Mouse (Mus musculus) splenic B cell, adult 2 months (primary cell): ENCODE measurements at regions not wholly inside any gene's neighbourhood (a gene's known extent, or its start where the extent isn't known, plus 50 kb on each side); places are given as distances from the start of the nearest gene placed in this dataset.
A peak's percentile ranks its signal among the peaks of the same experiment; 100 is the strongest.

Experiments
- DNase-seq: peaks from one replicate; pipeline ENCODE4 v3.0.0-alpha.2; 2011; ENCODE audit warnings: low read depth, low spot score
- H3K27me3 ChIP-seq: 2 replicates; pipeline ENCODE4 v1.6.1; 2012; ENCODE audit warnings: mild to moderate bottlenecking, low read length, moderate library complexity, mixed read lengths; ENCODE audit not compliant: control insufficient read depth, poor library complexity, insufficient read depth, severe bottlenecking
- H3K36me3 ChIP-seq: 2 replicates; pipeline ENCODE4 v1.6.1; 2012; ENCODE audit warnings: mild to moderate bottlenecking, low read length, moderate library complexity, mixed read lengths; ENCODE audit not compliant: control insufficient read depth, poor library complexity, insufficient read depth, severe bottlenecking

DNA sequence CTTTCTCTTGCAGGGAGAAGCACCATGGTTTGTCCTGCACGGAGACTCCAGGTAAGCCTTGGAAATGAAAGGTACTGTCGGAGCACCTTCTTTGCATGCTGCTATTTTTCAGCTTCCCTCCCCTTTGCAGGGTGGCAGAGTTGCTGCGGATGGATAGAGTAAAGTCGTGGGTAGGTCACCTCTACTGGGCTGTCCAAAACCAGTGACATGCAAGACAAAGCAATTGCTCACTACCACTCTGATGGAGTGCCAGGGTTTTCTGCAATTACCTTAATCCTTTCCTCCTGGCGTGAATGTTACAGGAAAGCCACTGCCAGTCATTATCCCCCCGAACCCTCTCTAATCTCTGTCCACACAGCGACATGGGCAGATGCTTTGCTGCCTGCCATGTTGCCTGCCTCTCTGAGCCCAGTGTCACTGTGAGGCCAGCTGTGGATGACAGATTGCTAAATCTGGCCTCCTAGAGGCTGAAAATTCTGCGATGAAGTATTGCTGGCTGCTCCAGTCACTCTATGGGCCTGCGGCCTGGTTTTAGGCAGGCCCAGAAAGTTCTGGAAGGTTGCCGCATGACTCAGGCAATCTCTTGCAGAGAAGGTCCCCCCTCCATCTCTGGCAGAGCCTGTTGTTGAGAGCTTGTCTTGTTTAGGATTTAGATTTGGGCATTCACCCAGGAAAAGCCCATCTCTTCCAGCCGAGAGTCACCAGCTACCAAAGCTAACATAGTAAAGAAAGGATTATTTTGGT, 54.1 kb upstream of the Sod3 start:
- DNase-seq, result no peak
- Histone ChIP-seq H3K36me3 (no peaks in the 10 kb centered on the region), H3K27me3 (no peaks in the 10 kb centered on the region)

DNA sequence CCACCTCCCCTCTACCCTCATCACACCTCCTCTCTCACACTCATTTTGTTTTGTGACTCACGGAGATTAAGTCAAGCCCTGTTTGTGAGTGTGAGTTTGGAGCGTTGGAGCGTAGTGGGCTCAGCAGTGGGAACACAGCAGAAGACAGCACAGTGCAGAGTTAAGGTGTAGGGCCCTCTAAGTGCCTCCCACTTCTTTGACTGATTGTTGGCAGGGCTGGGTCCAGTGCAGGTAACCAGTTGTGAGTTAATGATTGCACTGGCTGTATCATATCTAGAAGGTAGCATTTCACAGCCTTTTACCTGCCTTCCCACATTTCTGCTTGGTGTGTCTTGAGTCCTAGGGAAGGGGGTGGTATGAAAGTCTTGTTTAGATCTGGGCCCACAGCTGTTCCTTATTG, 67.3 kb upstream of the Sod3 start:
- H3K36me3 ChIP-seq, result no peaks in the 10 kb centered on the region
- no peak for DNase-seq
- H3K27me3 ChIP-seq, result no peaks in the 10 kb centered on the region

DNA sequence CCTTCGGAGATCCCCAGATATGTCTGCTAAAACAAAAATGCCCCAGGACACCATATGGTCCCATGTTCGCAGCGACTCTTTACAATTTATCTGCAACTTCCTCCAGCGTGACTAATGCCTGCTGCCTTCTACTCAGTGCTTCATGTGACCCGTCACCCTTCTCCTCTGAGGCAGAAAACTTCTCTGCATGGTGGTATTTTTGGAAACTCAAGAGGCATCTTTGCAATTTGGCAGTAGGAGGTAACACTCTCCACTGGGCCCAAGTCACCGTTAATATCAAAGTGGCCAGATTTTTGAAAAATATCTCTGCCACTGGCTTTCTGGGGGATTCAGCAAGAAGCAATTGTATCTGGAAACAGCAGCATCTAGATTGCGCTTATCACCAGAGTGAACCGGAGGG, 69.1 kb upstream of the Sod3 start:
- H3K36me3 ChIP-seq, result no peaks in the 10 kb centered on the region
- no peak for DNase-seq
- no peaks in the 10 kb centered on the region for H3K27me3 ChIP-seq

DNA sequence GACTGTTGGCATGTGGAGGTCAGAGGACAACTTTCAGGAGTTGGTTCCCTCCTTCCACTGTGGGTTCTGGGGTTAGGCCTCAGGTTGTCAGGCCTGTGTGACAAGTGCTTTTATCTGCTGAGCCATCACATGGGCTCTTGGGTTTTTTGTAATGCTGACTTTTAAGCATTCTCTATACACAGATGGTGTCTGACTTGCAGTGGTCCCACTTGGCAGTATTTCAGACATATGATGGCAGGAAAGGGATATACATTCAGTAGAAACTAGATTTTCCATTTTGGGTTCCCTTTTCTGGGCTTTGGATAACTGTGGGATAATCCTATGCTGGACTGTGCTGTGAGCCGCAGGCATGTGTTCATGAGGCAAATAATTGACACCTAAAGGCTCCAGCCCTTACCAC, 75.3 kb upstream of the Sod3 start:
- H3K36me3 ChIP-seq, result no peaks in the 10 kb centered on the region
- no peak for DNase-seq
- no peaks in the 10 kb centered on the region for H3K27me3 ChIP-seq

DNA sequence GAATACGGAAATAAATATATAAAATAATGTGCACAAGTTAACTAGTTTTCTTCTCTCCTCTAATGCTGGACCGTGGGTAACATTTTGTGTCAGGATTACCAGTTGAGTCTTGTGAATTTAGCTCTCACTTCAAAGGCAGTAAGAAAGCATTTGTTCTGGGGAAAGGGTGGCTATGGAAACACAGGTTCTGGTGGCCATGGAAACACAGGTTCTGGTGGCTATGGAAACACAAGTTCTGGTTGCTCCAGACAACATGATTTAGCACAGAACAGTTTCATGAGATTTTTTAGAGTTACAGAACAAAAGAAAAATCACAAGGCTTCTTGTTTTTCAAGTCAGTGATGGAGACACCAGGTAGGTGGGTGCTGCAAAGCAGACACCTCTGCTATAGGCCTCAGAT, 82.7 kb upstream of the Sod3 start:
- H3K27me3 ChIP-seq, result no peaks in the 10 kb centered on the region
- H3K36me3 ChIP-seq, result no peaks in the 10 kb centered on the region
- no peak for DNase-seq

GRCm38 (mm10) chr5:52278111-52278510, 85.5 kb upstream of the Sod3 start:
- H3K27me3 ChIP-seq, result no peaks in the 10 kb centered on the region
- H3K36me3 ChIP-seq, result no peaks in the 10 kb centered on the region
- no peak for DNase-seq

GRCm38 (mm10) chr5:52263214-52263613, 72.9 kb upstream of the Dhx15 start:
- H3K36me3 ChIP-seq, result no peaks in the 10 kb centered on the region
- no peaks in the 10 kb centered on the region for H3K27me3 ChIP-seq
- no peak for DNase-seq

GRCm38 (mm10) chr5:52258075-52258474, 67.8 kb upstream of the Dhx15 start:
- Histone ChIP-seq H3K36me3 (no peaks in the 10 kb centered on the region), H3K27me3 (no peaks in the 10 kb centered on the region)
- no peak for DNase-seq

GRCm38 (mm10) chr5:52254602-52255071, 64.3 kb upstream of the Dhx15 start:
- Histone ChIP-seq H3K27me3 (no peaks in the 10 kb centered on the region), H3K36me3 (no peaks in the 10 kb centered on the region)
- no peak for DNase-seq

DNA sequence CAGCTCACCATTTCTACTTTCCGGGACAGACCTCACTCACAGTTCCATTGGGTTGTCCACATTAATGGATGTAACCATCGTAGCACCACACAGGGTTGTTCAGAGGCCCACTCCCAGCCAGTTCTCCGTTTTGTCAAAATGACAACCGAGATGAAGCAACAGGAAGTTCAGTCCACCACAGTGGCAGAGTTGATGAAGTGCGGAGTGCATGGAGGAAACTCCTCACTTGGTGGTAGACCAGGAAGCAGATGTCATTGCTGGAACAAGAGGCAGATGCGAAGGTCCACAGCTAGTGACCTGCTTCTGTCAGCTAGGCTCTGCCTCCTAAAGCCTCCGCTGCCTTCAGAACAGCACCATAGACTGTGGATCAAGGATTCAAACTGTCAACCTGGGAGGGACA, 59.5 kb upstream of the Dhx15 start:
- Histone ChIP-seq H3K27me3 (no peaks in the 10 kb centered on the region), H3K36me3 (no peaks in the 10 kb centered on the region)
- no peak for DNase-seq

GRCm38 (mm10) chr5:52243931-52244330, 53.6 kb upstream of the Dhx15 start:
- Histone ChIP-seq H3K27me3 (no peaks in the 10 kb centered on the region), H3K36me3 (no peaks in the 10 kb centered on the region)
- DNase-seq, result no peak

GRCm38 (mm10) chr5:52242414-52242813, 52.1 kb upstream of the Dhx15 start:
- H3K27me3 ChIP-seq, result no peaks in the 10 kb centered on the region
- no peak for DNase-seq
- no peaks in the 10 kb centered on the region for H3K36me3 ChIP-seq

GRCm38 (mm10) chr5:52240540-52240939, 50.2 kb upstream of the Dhx15 start:
- peak; percentile 45 for DNase-seq
- H3K27me3 ChIP-seq, result no peaks in the 10 kb centered on the region
- H3K36me3 ChIP-seq, result no peaks in the 10 kb centered on the region
